ENCODE assay signal across 11 mouse cellular contexts in genomic region chr11:118751879-118752616, GRCm38 (mm10).
A peak's percentile ranks its signal among the peaks of the same experiment; 100 is the strongest.
DNase-seq lines count a peak whose midpoint lies in the region; ATAC-seq and TF ChIP-seq lines count a peak whose summit lies in the region.
"Had no signal": no experiment of that assay in that cellular context is flagged by ENCODE, and none has a peak within 500 bp of the region (broad histone marks: within the 10 kb centered on the region; RNA-seq: fewer than 3 reads in every experiment).

No protein-coding gene starts in this region.

- TF ChIP-seq CTCF in brain, embryonic 14.5 days (IDR thresholded peaks at IDR 0.05; ENCODE audit: borderline replicate concordance, extremely low read depth, insufficient read depth, insufficient read length): no peak

- H3K36me3 ChIP-seq in forebrain, embryonic 15.5 days: no peaks in the 10 kb centered on the region
- no peaks in the 10 kb centered on the region for H3K36me3 ChIP-seq in neural tube, embryonic 13.5 days
- no peaks in the 10 kb centered on the region for H3K36me3 ChIP-seq in liver, embryonic 11.5 days (ENCODE audit: control insufficient read depth, insufficient read depth, low read length)
- H3K36me3 ChIP-seq: liver, embryonic 13.5 days; stomach, embryonic 15.5 days had no signal

- peaks cover 62% of the 10 kb centered on the region for H3K4me1 ChIP-seq in forebrain, embryonic 15.5 days
- H3K4me1 ChIP-seq in neural tube, embryonic 13.5 days (replicated peaks): peaks cover 81% of the 10 kb centered on the region
- H3K4me1 ChIP-seq in liver, embryonic 11.5 days (replicated peaks; ENCODE audit: control insufficient read depth, insufficient read depth, low read length): no peaks in the 10 kb centered on the region
- H3K4me1 ChIP-seq: liver, embryonic 13.5 days; stomach, embryonic 15.5 days had no signal

- no peaks in the 10 kb centered on the region for H3K9me3 ChIP-seq in forebrain, embryonic 15.5 days
- no peaks in the 10 kb centered on the region for H3K9me3 ChIP-seq in neural tube, embryonic 13.5 days
- no peaks in the 10 kb centered on the region for H3K9me3 ChIP-seq in liver, embryonic 11.5 days (ENCODE audit: control insufficient read depth, low read length)
- H3K9me3 ChIP-seq: liver, embryonic 13.5 days; stomach, embryonic 15.5 days had no signal

- peak; percentile 70 for ATAC-seq in forebrain, embryonic 15.5 days (replicated peaks)
- peak; percentile 64; the same call in 1 of the 2 replicates for ATAC-seq in neural tube, embryonic 13.5 days (ENCODE audit: low read depth)
- ATAC-seq in liver, embryonic 11.5 days (replicated peaks; ENCODE audit: low FRiP score): no peak

- peak; percentile 60 to 64 for DNase-seq in layer of hippocampus, postnatal 10 days (ENCODE audit: low spot score in 2 of 2)
- DNase-seq in layer of hippocampus, postnatal 14 days (ENCODE audit: low spot score in 2 of 2): no peak
- peak; percentile 63 for DNase-seq in brain, embryonic 14.5 days (ENCODE audit: low read depth)
- no peak for DNase-seq in thymus, postnatal 0 days (ENCODE audit: low spot score)
- no peak for DNase-seq in liver, embryonic 11.5 days (ENCODE audit: low spot score)
- DNase-seq: kidney, postnatal 25 days; liver, embryonic 13.5 days had no signal

- no peak overlapping the region for H3K9ac ChIP-seq in forebrain, embryonic 15.5 days (replicated peaks)
- no peak overlapping the region for H3K9ac ChIP-seq in neural tube, embryonic 13.5 days
- H3K9ac ChIP-seq in liver, embryonic 11.5 days (ENCODE audit: low read depth, low read length): no peak overlapping the region
- H3K9ac ChIP-seq: liver, embryonic 13.5 days; stomach, embryonic 15.5 days had no signal

- H3K4me2 ChIP-seq in forebrain, embryonic 15.5 days (replicated peaks): no peak overlapping the region; the same call in 1 of the 2 replicates
- no peak overlapping the region for H3K4me2 ChIP-seq in neural tube, embryonic 13.5 days
- H3K4me2 ChIP-seq in liver, embryonic 11.5 days: no peak overlapping the region
- H3K4me2 ChIP-seq: liver, embryonic 13.5 days; stomach, embryonic 15.5 days had no signal

- TF ChIP-seq POLR2A in brain, embryonic 14.5 days (IDR thresholded peaks at IDR 0.05; ENCODE audit: borderline replicate concordance, extremely low read depth, insufficient read depth, insufficient read length, poor library complexity, severe bottlenecking): no peak

- no peaks in the 10 kb centered on the region for H3K27me3 ChIP-seq in forebrain, embryonic 15.5 days
- H3K27me3 ChIP-seq in neural tube, embryonic 13.5 days: no peaks in the 10 kb centered on the region
- H3K27me3 ChIP-seq in liver, embryonic 11.5 days (replicated peaks; ENCODE audit: control insufficient read depth, insufficient read depth, low read length): no peaks in the 10 kb centered on the region; the same call in none of the 2 replicates
- H3K27me3 ChIP-seq: liver, embryonic 13.5 days; stomach, embryonic 15.5 days had no signal

- peak overlapping the region; percentile 76 for H3K27ac ChIP-seq in forebrain, embryonic 15.5 days (replicated peaks)
- peak overlapping the region; percentile 79 for H3K27ac ChIP-seq in neural tube, embryonic 13.5 days (replicated peaks)
- H3K27ac ChIP-seq in liver, embryonic 11.5 days (ENCODE audit: low read depth, low read length): no peak overlapping the region
- H3K27ac ChIP-seq: liver, embryonic 13.5 days; stomach, embryonic 15.5 days had no signal

- no peak overlapping the region for H3K4me3 ChIP-seq in forebrain, embryonic 15.5 days
- H3K4me3 ChIP-seq in neural tube, embryonic 13.5 days: no peak overlapping the region
- no peak overlapping the region for H3K4me3 ChIP-seq in liver, embryonic 11.5 days (ENCODE audit: low read depth, low read length)
- H3K4me3 ChIP-seq: erythroblast, embryonic 14.5 days; liver, embryonic 13.5 days; stomach, embryonic 15.5 days had no signal

- WGBS in forebrain, embryonic 15.5 days: 28% methylated on average over 7 of the region's 7 CpGs
- 38% methylated on average over 7 of the region's 7 CpGs for WGBS in neural tube, embryonic 13.5 days
- WGBS in liver, embryonic 11.5 days: 74% methylated on average over 7 of the region's 7 CpGs

Comparison
In these comparisons a context has a peak if more than half of its experiments do, and no peak if none do; other contexts are left out.
1. DNase-seq: peak in layer of hippocampus, postnatal 10 days (2 of 2) and brain, embryonic 14.5 days (single experiment); none in layer of hippocampus, postnatal 14 days (0 of 2), thymus, postnatal 0 days (single experiment) and liver, embryonic 11.5 days (single experiment).